Mouse (Mus musculus) kidney, adult 2 months (tissue): Measurements from ENCODE around the gene Mcee. TPM values are rescaled to one million over a fixed set of nuclear protein-coding genes. Genes with fewer than 3 reads are reported as not detected.
A peak's percentile ranks its signal among the peaks of the same experiment; 100 is the strongest.

ENCODE experiments used
- DNase-seq: peaks from one replicate; pipeline ENCODE4 v3.0.0; 2021
- H3K27ac ChIP-seq: fragments of 200-500 bp; 2 replicates; pipeline ENCODE4 v1.5.1; 2012; ENCODE audit warnings: low read depth, low read length, control low read depth, inconsistent platforms; ENCODE audit not compliant: insufficient read depth
- H3K27me3 ChIP-seq: fragments of 200-500 bp; replicated peaks from 2 replicates; pipeline ENCODE4 v1.6.1; 2012; ENCODE audit warnings: mild to moderate bottlenecking, moderate library complexity, low read length, inconsistent platforms; ENCODE audit not compliant: control insufficient read depth, insufficient read depth
- H3K36me3 ChIP-seq: fragments of 200-500 bp; 2 replicates; pipeline ENCODE4 v1.6.1; 2012; ENCODE audit warnings: mild to moderate bottlenecking, moderate library complexity, low read length, inconsistent platforms; ENCODE audit not compliant: control insufficient read depth, insufficient read depth
- H3K4me1 ChIP-seq: fragments of 200-500 bp; 2 replicates; pipeline ENCODE4 v1.6.1; 2011; ENCODE audit warnings: low read length; ENCODE audit not compliant: control insufficient read depth, insufficient read depth
- H3K4me3 ChIP-seq: fragments of 200-500 bp; 2 replicates; pipeline ENCODE4 v1.5.1; 2011; ENCODE audit warnings: mild to moderate bottlenecking, low read depth, low read length, control low read depth; ENCODE audit not compliant: insufficient read depth
- CTCF ChIP-seq: fragments of 200-500 bp; conservative IDR thresholded peaks from 2 replicates; pipeline ENCODE4 v1.5.1; 2011; ENCODE audit warnings: low read depth, mild to moderate bottlenecking, control low read depth, low read length, moderate library complexity, mixed read lengths; ENCODE audit not compliant: insufficient read depth, insufficient read length
- POLR2A ChIP-seq: fragments of 200-500 bp; IDR thresholded peaks from one replicate; pipeline ENCODE4 v1.6.1; 2011; ENCODE audit warnings: low read depth, low read length, control low read depth
- WGBS: fragments of 180-500 bp; shearing (Covaris S2); methylation state at CpG from one replicate; pipeline ENCODE4 v1.1.7; 2018; 5-methylcytosine and 5-hydroxymethylcytosine counted together
- polyA plus RNA-seq: library from polyadenylated mRNA; depleted of rRNA; stranded (reverse); fragments of >200 nt; gene quantifications from 2 replicates; pipeline ENCODE4 v1.2.3, GENCODE M21; 2012

The Mcee gene
- polyA plus RNA-seq, 1 experiment: 106 TPM

DNA sequence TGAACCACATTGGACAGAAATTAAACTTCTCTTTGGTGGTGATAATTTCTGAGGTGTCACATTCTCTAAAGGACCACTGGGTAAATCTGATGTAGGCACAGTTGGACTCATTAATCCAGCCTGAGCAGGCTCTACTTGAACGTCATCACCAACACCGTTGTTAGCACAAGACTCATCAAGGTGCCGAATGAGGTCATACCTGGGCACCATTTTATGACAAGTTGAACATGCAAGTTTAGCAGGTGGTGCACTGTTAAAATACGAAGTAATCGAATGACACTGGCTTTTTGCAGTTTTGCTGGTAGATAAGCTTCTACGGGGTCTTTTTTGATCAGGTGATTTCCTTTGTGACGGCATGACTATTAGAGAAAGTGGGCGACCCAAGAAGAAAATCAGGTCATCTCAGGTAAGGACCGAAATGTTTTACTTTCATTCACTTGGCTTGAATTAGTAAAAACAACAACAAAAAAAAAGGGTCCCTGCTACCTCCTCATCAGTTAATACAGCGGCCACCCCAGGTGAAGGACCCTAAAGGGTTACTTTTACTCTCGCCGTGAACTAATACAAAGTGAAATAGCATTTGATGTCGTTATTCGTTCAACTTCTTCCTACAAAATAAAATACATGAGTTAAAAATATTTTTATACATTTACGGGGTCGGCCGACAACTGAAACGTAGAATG is 19.1 kb upstream of the Mcee start:
- 8% methylated on average over 18 of the region's 18 CpGs for WGBS
- TF ChIP-seq CTCF: no peak
- no peak for TF ChIP-seq POLR2A
- Histone ChIP-seq H3K4me3 (peak overlapping the region; percentile 72), H3K27me3 (no peaks in the 10 kb centered on the region), H3K4me1 (peaks cover 4% of the 10 kb centered on the region), H3K27ac (peak overlapping the region; percentile 80), H3K36me3 (peaks cover 2% of the 10 kb centered on the region)
- DNase-seq: no peak

DNA sequence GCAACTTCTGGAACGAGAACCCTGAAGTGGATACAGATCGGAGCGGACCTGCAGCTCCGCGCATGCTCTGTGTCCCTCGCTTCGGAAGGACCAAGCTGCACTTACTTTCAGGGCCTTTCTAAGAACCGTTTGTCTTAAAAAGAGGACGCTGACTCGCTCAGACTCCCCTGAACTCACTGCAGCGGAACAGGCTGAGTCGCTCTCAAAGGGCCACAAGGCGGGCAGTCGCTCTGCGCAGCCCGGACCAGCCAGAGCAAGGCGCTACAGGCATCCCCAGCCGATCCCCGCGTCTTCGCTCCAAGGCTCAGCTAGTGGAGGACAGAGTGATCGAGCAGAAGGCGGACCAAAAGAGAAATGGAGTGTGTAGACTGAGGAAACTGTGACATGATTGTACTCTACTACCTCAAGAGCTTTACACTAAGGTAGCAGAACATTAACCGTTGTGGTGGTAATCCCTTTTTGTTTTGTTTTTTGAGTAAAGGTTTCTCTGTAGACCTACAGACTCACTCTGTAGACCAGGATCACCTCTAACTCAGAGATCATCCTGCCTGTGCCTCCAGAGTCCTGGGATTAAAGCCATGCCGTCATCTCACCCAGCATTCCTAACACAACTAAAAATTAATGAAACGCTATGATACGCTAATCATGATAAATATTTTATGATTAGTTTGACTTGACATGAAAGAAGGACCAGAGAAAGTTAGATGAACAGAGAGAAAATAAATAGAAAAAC is 18.4 kb upstream of the Mcee start, which contains the start of gene Fan1:
TSS of gene Fan1 (minus strand) at position 266 of the 733 bp plus-strand sequence.
- peak; percentile 39 for TF ChIP-seq CTCF
- peak; percentile 42 for TF ChIP-seq POLR2A
- 3% methylated on average over 27 of the region's 27 CpGs for WGBS

DNA sequence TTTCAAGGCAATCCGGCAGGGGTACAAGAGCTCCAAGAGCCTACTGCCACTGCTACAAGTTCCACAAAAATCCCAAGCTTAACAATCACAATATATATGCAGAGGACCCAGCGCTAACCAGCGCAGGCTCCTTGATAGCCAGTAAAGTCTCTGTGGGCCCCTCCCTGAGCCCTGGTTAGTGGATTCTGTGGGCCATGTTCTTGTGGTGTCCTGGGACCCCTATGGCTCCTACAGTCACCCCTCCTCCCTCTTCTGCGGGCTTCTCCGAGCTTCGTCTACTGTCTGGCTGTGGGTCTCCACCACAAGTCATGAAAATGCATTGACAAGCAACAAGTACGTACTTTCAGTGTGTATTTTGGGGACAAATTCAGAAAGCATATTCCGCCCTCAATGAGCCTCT is 928 bp upstream of the Mcee start:
- no peaks in the 10 kb centered on the region; the same call in 1 of the 2 replicates for H3K4me1 ChIP-seq
- H3K36me3 ChIP-seq: peaks cover 2% of the 10 kb centered on the region; the same call in 1 of the 2 replicates
- H3K4me3 ChIP-seq: peak overlapping the region; percentile 81
- 1% methylated on average over 8 of the region's 8 CpGs for WGBS
- no peak for TF ChIP-seq POLR2A
- no peak for TF ChIP-seq CTCF
- no peaks in the 10 kb centered on the region for H3K27me3 ChIP-seq
- H3K27ac ChIP-seq: no peak overlapping the region
- DNase-seq: no peak

More for the DNA sequence above, 18.4 kb upstream of the Mcee start, which contains the start of gene Fan1:
- Histone ChIP-seq H3K4me3 (peak within 1 kb of the TSS; percentile 72), H3K4me1 (peaks cover 4% of the 10 kb centered on the region), H3K27ac (peak within 1 kb of the TSS; percentile 80), H3K27me3 (no peaks in the 10 kb centered on the region), H3K36me3 (peaks cover 2% of the 10 kb centered on the region)
- DNase-seq: peak; percentile 91

DNA sequence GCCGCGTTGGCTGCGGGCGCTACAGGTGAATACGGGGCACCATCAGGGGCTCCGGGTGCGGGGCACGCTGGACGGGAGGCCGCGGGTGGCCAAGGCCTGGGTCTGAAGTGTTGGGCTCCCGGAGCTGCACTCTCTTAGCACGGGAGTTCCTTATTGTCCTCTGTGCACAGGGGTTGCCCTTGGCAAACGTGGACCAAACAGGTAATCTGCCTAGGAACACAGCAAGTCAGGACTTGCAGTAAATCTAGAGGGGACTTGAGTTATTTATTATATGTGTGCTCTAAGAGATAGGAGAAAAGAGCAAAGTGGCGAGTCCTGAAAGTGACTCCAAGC is 378 bp downstream of the Mcee start:
- TF ChIP-seq CTCF (no peak), POLR2A (no peak)
- under 1% methylated on average over 15 of the region's 15 CpGs for WGBS
- peak overlapping the region; percentile 81 for H3K4me3 ChIP-seq
- peaks cover 2% of the 10 kb centered on the region; the same call in 1 of the 2 replicates for H3K36me3 ChIP-seq
- H3K4me1 ChIP-seq: no peaks in the 10 kb centered on the region; the same call in 1 of the 2 replicates
- no peaks in the 10 kb centered on the region for H3K27me3 ChIP-seq
- peak overlapping the region; percentile 83 for H3K27ac ChIP-seq
- no peak for DNase-seq

DNA sequence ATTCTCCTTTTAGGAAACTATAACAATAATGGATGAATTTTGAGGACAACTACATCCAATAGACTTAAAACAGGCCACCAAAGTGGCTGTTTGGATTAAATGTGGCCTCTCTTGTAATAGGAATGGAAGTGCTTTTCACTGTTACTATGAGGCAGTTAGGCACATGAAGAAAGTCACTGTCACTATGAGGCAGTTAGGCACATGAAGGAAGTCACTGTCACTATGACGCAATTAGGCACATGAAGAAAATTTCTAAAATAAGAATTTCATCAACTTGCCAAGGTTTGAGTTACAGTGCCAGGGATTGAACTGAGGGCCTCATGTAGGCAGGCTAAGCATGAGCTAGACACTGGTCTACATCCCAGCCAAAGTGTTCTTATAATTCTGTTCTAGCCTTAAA is 8.3 kb downstream of the Mcee start:
- no peak for TF ChIP-seq POLR2A
- no peak for TF ChIP-seq CTCF
- Histone ChIP-seq H3K27me3 (no peaks in the 10 kb centered on the region), H3K27ac (no peak overlapping the region), H3K4me1 (no peaks in the 10 kb centered on the region), H3K4me3 (no peak overlapping the region), H3K36me3 (0 out of 2 replicates have a peak, but pooled peaks cover 1% of the 10 kb centered on the region)
- DNase-seq: no peak
- 87% methylated on average over 1 of the region's 1 CpGs for WGBS

DNA sequence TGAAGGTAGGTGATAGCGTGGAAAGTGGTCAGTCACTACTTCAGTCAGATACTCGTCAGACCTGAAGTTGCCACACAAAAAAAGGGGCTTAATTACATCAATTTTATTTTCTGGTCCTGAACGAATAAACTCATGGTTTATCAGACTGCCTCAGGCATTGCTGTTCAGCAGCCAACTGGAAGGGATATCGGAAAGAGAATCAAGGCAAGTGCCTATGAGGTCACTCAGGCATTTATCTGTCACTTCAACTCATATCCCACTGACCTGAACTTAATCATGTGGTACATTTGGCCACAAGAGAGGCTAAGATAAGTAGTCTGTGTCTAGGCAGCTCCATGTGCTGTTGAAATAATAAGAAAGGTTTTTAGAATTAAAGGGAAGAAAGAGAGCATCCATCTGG is 10.0 kb downstream of the Mcee start:
- H3K4me1 ChIP-seq: no peaks in the 10 kb centered on the region
- no peaks in the 10 kb centered on the region for H3K27me3 ChIP-seq
- H3K27ac ChIP-seq: no peak overlapping the region
- DNase-seq: no peak
- 79% methylated on average over 4 of the region's 4 CpGs for WGBS
- TF ChIP-seq CTCF: no peak
- TF ChIP-seq POLR2A: no peak
- H3K36me3 ChIP-seq: peaks cover 5% of the 10 kb centered on the region; the same call in 1 of the 2 replicates
- H3K4me3 ChIP-seq: no peak overlapping the region

DNA sequence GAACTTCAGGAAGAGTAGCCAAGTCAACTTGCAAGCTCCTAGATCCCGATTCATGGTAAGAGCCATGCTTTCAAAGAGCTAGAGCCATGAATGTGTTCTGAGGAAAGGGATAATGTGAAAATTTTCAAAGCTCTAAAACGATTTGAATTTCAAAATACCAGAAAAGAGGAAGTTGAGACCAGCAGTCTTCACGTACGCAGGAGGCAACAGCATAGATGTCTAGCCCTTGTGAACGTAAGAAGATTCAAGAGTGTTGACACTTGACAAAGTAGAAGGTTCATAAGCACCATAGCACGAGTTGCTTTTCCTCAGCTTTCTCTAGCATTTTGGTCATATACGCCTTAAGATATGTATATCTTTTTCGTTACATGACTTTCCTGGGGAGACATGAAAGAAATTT is 11.6 kb downstream of the Mcee start:
- 91% methylated on average over 8 of the region's 8 CpGs for WGBS

More for the DNA sequence above, 11.6 kb downstream of the Mcee start:
- TF ChIP-seq POLR2A (no peak), CTCF (no peak)
- Histone ChIP-seq H3K36me3 (peaks cover 5% of the 10 kb centered on the region), H3K4me3 (no peak overlapping the region), H3K27ac (no peak overlapping the region), H3K4me1 (no peaks in the 10 kb centered on the region), H3K27me3 (no peaks in the 10 kb centered on the region)
- no peak for DNase-seq
